Mouse (Mus musculus): ENCODE data around the gene Map2k3. TPM values are rescaled to one million over a fixed set of nuclear protein-coding genes. Genes with fewer than 3 reads are reported as not detected.

Gene Map2k3
- total and polyA plus RNA-seq, 3 experiments, result 73.2 to 132 (median 111) TPM

- TF ChIP-seq POLR2AphosphoS5 (IDR thresholded peaks at IDR 0.05; ENCODE audit: borderline replicate concordance, low read depth, low read length) (peak; percentile 51; the same call in 1 of the 2 replicates), MAFK (IDR thresholded peaks at IDR 0.05; ENCODE audit: borderline replicate concordance, low read depth, low read length) (no peak), NELFE (IDR thresholded peaks at IDR 0.05; ENCODE audit: low read depth, low read length) (peak; percentile 98)
Measured at GRCm38 (mm10) chr11:60931869-60932481, at the start of gene Map2k3 (continued).

- no peak for DNase-seq (ENCODE audit: low read depth, low spot score)
- no peak overlapping the region for H3K27ac ChIP-seq (ENCODE audit: control insufficient read depth, low read depth, low read length)
- H3K79me2 ChIP-seq (ENCODE audit: control insufficient read depth, insufficient read depth, low read length, poor library complexity), result peaks cover 17% of the 10 kb centered on the region
- H3K27me3 ChIP-seq (ENCODE audit: control insufficient read depth in 1 of 2, insufficient read depth in 2 of 2, low read length in 2 of 2), result no peaks in the 10 kb centered on the region
- peaks cover 0 to 6% of the 10 kb centered on the region in 2 experiments; a peak in 2 of 4 replicates for H3K36me3 ChIP-seq (ENCODE audit: control insufficient read depth in 1 of 2, insufficient read depth in 2 of 2, low read length in 2 of 2)
- H3K4me1 ChIP-seq (ENCODE audit: control insufficient read depth in 1 of 2, insufficient read depth in 2 of 2, low read length in 2 of 2), result peaks cover 2 to 5% of the 10 kb centered on the region in 2 experiments; a peak in 2 of 4 replicates
- H3K4me3 ChIP-seq (ENCODE audit: control insufficient read depth in 1 of 2, insufficient read depth in 1 of 2, low read depth in 2 of 2, low read length in 2 of 2), result no peak overlapping the region
- no peaks in the 10 kb centered on the region for H3K9me3 ChIP-seq (replicated peaks; ENCODE audit: insufficient read depth, low read length)
- TF ChIP-seq EP300 (IDR thresholded peaks at IDR 0.05; ENCODE audit: low read depth in 1 of 2, low read length in 2 of 2) (no peak), NRF1 (IDR thresholded peaks at IDR 0.05; ENCODE audit: insufficient read depth, low read depth, low read length, poor library complexity, severe bottlenecking) (no peak), GABPA (IDR thresholded peaks at IDR 0.05; ENCODE audit: low read depth, low read length) (no peak), USF2 (IDR thresholded peaks at IDR 0.05; ENCODE audit: borderline replicate concordance in 1 of 2, insufficient read depth in 1 of 2, low read depth in 1 of 2, low read length in 2 of 2) (no peak), E2F4 (IDR thresholded peaks at IDR 0.05; ENCODE audit: borderline replicate concordance, low read depth, low read length) (no peak), BHLHE40 (IDR thresholded peaks at IDR 0.05; ENCODE audit: borderline replicate concordance, low read depth, low read length) (no peak), POLR2AphosphoS5 (IDR thresholded peaks at IDR 0.05; ENCODE audit: borderline replicate concordance, low read depth, low read length) (no peak), RCOR1 (IDR thresholded peaks at IDR 0.05; ENCODE audit: low read depth, low read length) (no peak), TBP (IDR thresholded peaks at IDR 0.05; ENCODE audit: low read depth, low read length) (no peak), USF1 (IDR thresholded peaks at IDR 0.05; ENCODE audit: low read depth, low read length) (no peak), NELFE (IDR thresholded peaks at IDR 0.05; ENCODE audit: low read depth, low read length) (no peak), MXI1 (IDR thresholded peaks at IDR 0.05; ENCODE audit: low read depth, low read length) (no peak), ZMIZ1 (IDR thresholded peaks at IDR 0.05; ENCODE audit: low read depth, low read length) (no peak), MYC (IDR thresholded peaks at IDR 0.05; ENCODE audit: low read depth, low read length) (no peak), TCF12 (IDR thresholded peaks at IDR 0.05; ENCODE audit: low read depth, low read length) (no peak), MAFK (IDR thresholded peaks at IDR 0.05; ENCODE audit: borderline replicate concordance, low read depth, low read length) (no peak), MAX (IDR thresholded peaks at IDR 0.05; ENCODE audit: low read length) (no peak)
- no peak overlapping the region for H3K9ac ChIP-seq (ENCODE audit: control insufficient read depth, low read depth, low read length, poor library complexity, severe bottlenecking)
Measured at GRCm38 (mm10) chr11:60882386-60882785, 49.4 kb upstream of the Map2k3 start.
